In genomic region chr10:85023313-85023666, GRCm38 (mm10) we compare ENCODE assay signal across 11 mouse cellular contexts.
A peak's percentile ranks its signal among the peaks of the same experiment; 100 is the strongest.
DNase-seq lines count a peak whose midpoint lies in the region; ATAC-seq and TF ChIP-seq lines count a peak whose summit lies in the region.
"Had no signal": no experiment of that assay in that cellular context is flagged by ENCODE, and none has a peak within 500 bp of the region (broad histone marks: within the 10 kb centered on the region; RNA-seq: fewer than 3 reads in every experiment).

No protein-coding gene starts in this region.

- H3K4me1 ChIP-seq in kidney, embryonic 15.5 days = peaks cover 21% of the 10 kb centered on the region
- H3K4me1 ChIP-seq in kidney, embryonic 16.5 days (ENCODE audit: insufficient read depth, low read length) = peaks cover 7% of the 10 kb centered on the region; the same call in 1 of the 2 replicates
- peaks cover 6% of the 10 kb centered on the region; the same call in 1 of the 2 replicates for H3K4me1 ChIP-seq in forebrain, embryonic 11.5 days (replicated peaks; ENCODE audit: control insufficient read depth, insufficient read depth, low read length)
- H3K4me1 ChIP-seq in hindbrain, embryonic 15.5 days (replicated peaks) = peaks cover 15% of the 10 kb centered on the region
- H3K4me1 ChIP-seq in midbrain, postnatal 0 days (ENCODE audit: insufficient read depth, low read length) = 0 out of 2 replicates have a peak, but pooled peaks cover 3% of the 10 kb centered on the region
- H3K4me1 ChIP-seq in heart, adult 2 months (ENCODE audit: control insufficient read depth, insufficient read depth, low read length) = no peaks in the 10 kb centered on the region; the same call in 1 of the 2 replicates

- 24% methylated on average over 6 of the region's 6 CpGs for WGBS in kidney, embryonic 15.5 days
- 27% methylated on average over 6 of the region's 6 CpGs for WGBS in kidney, embryonic 16.5 days
- 34% methylated on average over 6 of the region's 6 CpGs for WGBS in forebrain, embryonic 11.5 days
- WGBS in hindbrain, embryonic 15.5 days = 36% methylated on average over 6 of the region's 6 CpGs
- 50% methylated on average over 6 of the region's 6 CpGs for WGBS in midbrain, postnatal 0 days
- 40% methylated on average over 6 of the region's 6 CpGs for WGBS in heart, adult 2 months

- ATAC-seq in kidney, embryonic 15.5 days (replicated peaks; ENCODE audit: low FRiP score) = no peak
- ATAC-seq in kidney, embryonic 16.5 days (ENCODE audit: low FRiP score, low TSS enrichment) = no peak
- peak; percentile 71 for ATAC-seq in forebrain, embryonic 11.5 days (replicated peaks; ENCODE audit: low FRiP score)
- peak; percentile 75; the same call in 1 of the 2 replicates for ATAC-seq in hindbrain, embryonic 15.5 days (ENCODE audit: low FRiP score, low read depth)
- 0 out of 2 replicates have a peak, but pooled peaks have one; percentile 48 for ATAC-seq in midbrain, postnatal 0 days (ENCODE audit: low FRiP score)
- ATAC-seq: Patski had no signal

- no peak for TF ChIP-seq CTCF in midbrain, postnatal 0 days (IDR thresholded peaks at IDR 0.05)
- no peak for TF ChIP-seq CTCF in heart, adult 2 months (IDR thresholded peaks at IDR 0.05)

- H3K9me3 ChIP-seq in kidney, embryonic 15.5 days (replicated peaks) = no peaks in the 10 kb centered on the region
- H3K9me3 ChIP-seq in kidney, embryonic 16.5 days (ENCODE audit: low read length) = no peaks in the 10 kb centered on the region
- H3K9me3 ChIP-seq in forebrain, embryonic 11.5 days (ENCODE audit: control insufficient read depth, low read length) = no peaks in the 10 kb centered on the region
- H3K9me3 ChIP-seq in hindbrain, embryonic 15.5 days = no peaks in the 10 kb centered on the region
- H3K9me3 ChIP-seq in midbrain, postnatal 0 days (ENCODE audit: low read length) = no peaks in the 10 kb centered on the region
- H3K9me3 ChIP-seq: liver, embryonic 13.5 days had no signal

- H3K9ac ChIP-seq in kidney, embryonic 15.5 days = no peak overlapping the region
- no peak overlapping the region for H3K9ac ChIP-seq in kidney, embryonic 16.5 days (replicated peaks; ENCODE audit: low read length)
- 0 out of 2 replicates have a peak overlapping the region, but pooled peaks have one; percentile 4 for H3K9ac ChIP-seq in forebrain, embryonic 11.5 days (ENCODE audit: low read length)
- no peak overlapping the region for H3K9ac ChIP-seq in hindbrain, embryonic 15.5 days
- H3K9ac ChIP-seq in midbrain, postnatal 0 days (replicated peaks; ENCODE audit: low read length, poor library complexity, severe bottlenecking) = no peak overlapping the region
- no peak overlapping the region for H3K9ac ChIP-seq in heart, adult 2 months (ENCODE audit: low read depth, low read length)
- H3K9ac ChIP-seq: liver, embryonic 13.5 days had no signal

- H3K36me3 ChIP-seq in kidney, embryonic 15.5 days = peaks cover 13% of the 10 kb centered on the region
- H3K36me3 ChIP-seq in kidney, embryonic 16.5 days (ENCODE audit: insufficient read depth, low read length) = peaks cover 8% of the 10 kb centered on the region; the same call in 1 of the 2 replicates
- H3K36me3 ChIP-seq in forebrain, embryonic 11.5 days (ENCODE audit: control insufficient read depth, insufficient read depth, low read length) = no peaks in the 10 kb centered on the region; the same call in 1 of the 2 replicates
- H3K36me3 ChIP-seq in hindbrain, embryonic 15.5 days = peaks cover 11% of the 10 kb centered on the region
- H3K36me3 ChIP-seq in midbrain, postnatal 0 days (ENCODE audit: insufficient read depth, low read length) = peaks cover 11% of the 10 kb centered on the region
- H3K36me3 ChIP-seq in heart, adult 2 months (ENCODE audit: control insufficient read depth, insufficient read depth, low read length) = no peaks in the 10 kb centered on the region

- H3K79me2 ChIP-seq in heart, adult 2 months (replicated peaks; ENCODE audit: control insufficient read depth, insufficient read depth, low read length) = no peaks in the 10 kb centered on the region

- intact Hi-C loops in heart, adult 2 months (cut with DNase I) = no loop called here

- TF ChIP-seq EP300 in heart, adult 2 months (IDR thresholded peaks at IDR 0.05; ENCODE audit: insufficient read depth, low read depth, low read length) = no peak

- H3K4me2 ChIP-seq in kidney, embryonic 15.5 days = peak overlapping the region; percentile 4; the same call in 1 of the 2 replicates
- no peak overlapping the region for H3K4me2 ChIP-seq in kidney, embryonic 16.5 days (replicated peaks; ENCODE audit: low read depth, low read length)
- no peak overlapping the region for H3K4me2 ChIP-seq in forebrain, embryonic 11.5 days (ENCODE audit: low read depth, low read length, severe bottlenecking)
- H3K4me2 ChIP-seq in hindbrain, embryonic 15.5 days = peak overlapping the region; percentile 0; the same call in 1 of the 2 replicates
- H3K4me2 ChIP-seq in midbrain, postnatal 0 days (ENCODE audit: low read depth, low read length, poor library complexity, severe bottlenecking) = no peak overlapping the region
- H3K4me2 ChIP-seq: liver, embryonic 13.5 days had no signal

- no peak for TF ChIP-seq POLR2A in heart, adult 2 months (IDR thresholded peaks at IDR 0.05; ENCODE audit: insufficient read depth, low read depth, low read length)

- H3K27ac ChIP-seq in kidney, embryonic 15.5 days = no peak overlapping the region
- H3K27ac ChIP-seq in kidney, embryonic 16.5 days (ENCODE audit: low read length) = no peak overlapping the region
- H3K27ac ChIP-seq in forebrain, embryonic 11.5 days (ENCODE audit: low read depth, low read length) = peak overlapping the region; percentile 8; the same call in 1 of the 2 replicates
- peak overlapping the region; percentile 1; the same call in 1 of the 2 replicates for H3K27ac ChIP-seq in hindbrain, embryonic 15.5 days (replicated peaks)
- H3K27ac ChIP-seq in midbrain, postnatal 0 days (ENCODE audit: low read depth, low read length) = 0 out of 2 replicates have a peak overlapping the region, but pooled peaks have one; percentile 9
- H3K27ac ChIP-seq in heart, adult 2 months = no peak overlapping the region
- H3K27ac ChIP-seq: liver, embryonic 13.5 days had no signal

- no peaks in the 10 kb centered on the region for H3K27me3 ChIP-seq in kidney, embryonic 15.5 days
- H3K27me3 ChIP-seq in kidney, embryonic 16.5 days (ENCODE audit: insufficient read depth, low read length) = no peaks in the 10 kb centered on the region
- H3K27me3 ChIP-seq in forebrain, embryonic 11.5 days (ENCODE audit: control insufficient read depth, insufficient read depth, low read length) = peaks cover 3% of the 10 kb centered on the region; the same call in 1 of the 2 replicates
- no peaks in the 10 kb centered on the region for H3K27me3 ChIP-seq in hindbrain, embryonic 15.5 days
- no peaks in the 10 kb centered on the region for H3K27me3 ChIP-seq in midbrain, postnatal 0 days (ENCODE audit: insufficient read depth, low read length)
- H3K27me3 ChIP-seq in heart, adult 2 months (ENCODE audit: control insufficient read depth, insufficient read depth, low read length) = no peaks in the 10 kb centered on the region
- H3K27me3 ChIP-seq: liver, embryonic 13.5 days; Patski had no signal

- peak; percentile 61 for DNase-seq in forebrain, embryonic 11.5 days (ENCODE audit: low spot score)
- peak; percentile 79 for DNase-seq in midbrain, postnatal 0 days (ENCODE audit: low spot score)
- DNase-seq in heart, adult 2 months = no peak
- no peak for DNase-seq in heart, adult 9 months (ENCODE audit: low spot score in 2 of 2)
- DNase-seq in spleen, postnatal 10 days (ENCODE audit: low spot score in 2 of 2) = no peak
- DNase-seq: heart, adult 18-20 months; liver, embryonic 13.5 days had no signal

- H3K4me3 ChIP-seq in kidney, embryonic 15.5 days (replicated peaks) = no peak overlapping the region
- no peak overlapping the region for H3K4me3 ChIP-seq in kidney, embryonic 16.5 days (ENCODE audit: low read length)
- no peak overlapping the region for H3K4me3 ChIP-seq in forebrain, embryonic 11.5 days (ENCODE audit: low read depth, low read length)
- no peak overlapping the region for H3K4me3 ChIP-seq in hindbrain, embryonic 15.5 days
- no peak overlapping the region for H3K4me3 ChIP-seq in midbrain, postnatal 0 days (ENCODE audit: low read depth, low read length)
- H3K4me3 ChIP-seq in heart, adult 2 months = no peak overlapping the region
- H3K4me3 ChIP-seq: liver, embryonic 13.5 days had no signal

Comparison
In these comparisons a context has a peak if more than half of its experiments do, and no peak if none do; other contexts are left out.
1. H3K4me2 ChIP-seq: peak in kidney, embryonic 15.5 days (single experiment) and hindbrain, embryonic 15.5 days (single experiment); none in kidney, embryonic 16.5 days (single experiment), forebrain, embryonic 11.5 days (single experiment) and midbrain, postnatal 0 days (single experiment).
2. ATAC-seq: peak in forebrain, embryonic 11.5 days (single experiment), hindbrain, embryonic 15.5 days (single experiment) and midbrain, postnatal 0 days (single experiment); none in kidney, embryonic 15.5 days (single experiment) and kidney, embryonic 16.5 days (single experiment).
3. H3K27ac ChIP-seq: peak in forebrain, embryonic 11.5 days (single experiment), hindbrain, embryonic 15.5 days (single experiment) and midbrain, postnatal 0 days (single experiment); none in kidney, embryonic 15.5 days (single experiment), kidney, embryonic 16.5 days (single experiment) and heart, adult 2 months (single experiment).
4. DNase-seq: peak in forebrain, embryonic 11.5 days (single experiment) and midbrain, postnatal 0 days (single experiment); none in heart, adult 2 months (0 of 2), heart, adult 9 months (0 of 2) and spleen, postnatal 10 days (0 of 2).